Mouse (Mus musculus) mouse embryonic stem cell (cell line): ENCODE data around the gene Irs2.

Source experiments
- in situ Hi-C, 2 experiments: fragments of 300-500 bp; cut with MboI; formaldehyde crosslinking; loops; 1 replicate in 1 of 2; 3 replicates in 1 of 2; pipeline ENCODE4 v1.14.3; 2019 to 2020; ENCODE audit warnings: low sequenced_read_pairs in 2 of 2, low pct_unique_long_range_greater_than_20kb in 1 of 2, mixed read lengths in 1 of 2; ENCODE audit not compliant: unreplicated experiment in 1 of 2

Irs2 gene

DNA sequence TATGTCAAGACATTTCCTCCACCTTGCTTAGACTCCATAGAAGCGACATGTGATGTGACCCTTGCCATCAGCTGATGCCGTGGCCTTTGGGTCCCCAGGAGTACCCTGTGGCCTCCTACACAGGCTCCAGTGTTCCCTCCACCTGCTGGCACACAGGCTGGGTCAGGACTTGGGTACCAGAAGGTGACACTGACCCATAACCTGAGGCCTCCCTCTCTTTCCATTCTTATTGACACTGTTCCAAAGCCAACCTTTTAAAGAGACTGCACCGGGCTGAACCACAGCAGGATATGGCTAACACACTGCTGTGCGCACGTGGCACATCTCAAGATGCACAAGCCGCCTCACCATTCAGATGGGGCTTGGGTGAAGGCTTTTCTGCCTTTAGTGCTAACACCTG is 70.0 kb downstream of the Irs2 start:
- in situ Hi-C loops: no loop called here

DNA sequence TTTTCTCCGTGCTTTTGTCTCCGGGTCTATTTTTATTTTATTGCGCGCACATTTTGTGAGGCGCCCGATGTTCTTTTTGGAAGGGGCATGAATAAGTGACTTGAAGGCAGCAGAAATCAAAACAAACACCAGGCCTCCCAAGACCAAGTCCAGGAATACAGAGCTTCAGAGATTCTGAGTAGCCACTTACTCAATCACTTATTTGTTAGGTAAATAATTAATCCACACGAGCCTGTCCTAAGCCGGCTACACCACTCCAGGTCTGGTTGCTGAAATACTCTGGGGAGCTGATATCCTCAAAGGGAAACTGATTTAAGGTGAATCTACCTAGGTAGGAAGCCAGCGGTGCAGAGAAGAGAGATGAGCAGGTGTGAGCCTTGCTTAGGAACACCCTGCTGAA is 71.6 kb downstream of the Irs2 start:
- in situ Hi-C loops: no loop called here

DNA sequence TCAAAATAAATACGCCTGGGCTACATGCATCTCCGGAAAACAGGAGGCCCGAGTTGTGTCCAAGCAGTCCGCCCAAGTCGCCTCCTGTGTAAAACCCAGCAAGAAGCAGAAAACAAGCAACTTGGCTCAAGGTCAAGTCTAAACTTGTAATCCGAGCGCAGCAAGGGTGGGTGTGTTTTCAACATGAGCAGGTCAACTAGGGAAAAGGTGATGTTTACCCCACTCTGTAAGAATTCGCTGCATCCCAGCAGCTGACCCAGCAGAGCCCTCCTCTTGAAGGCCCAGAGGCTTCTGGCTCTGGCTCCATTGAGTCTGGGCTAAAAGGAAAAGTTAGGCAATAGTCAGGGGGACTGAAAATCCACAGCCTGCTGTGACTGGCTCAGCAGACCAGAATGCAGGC is 73.0 kb downstream of the Irs2 start:
- in situ Hi-C loops: no loop called here
